Mouse (Mus musculus): ENCODE data around the gene Pygo1. TPM values are rescaled to one million over a fixed set of nuclear protein-coding genes. Genes with fewer than 3 reads are reported as not detected.

Pygo1 gene
- not detected in 2 replicates for total RNA-seq (2015; ENCODE audit: low replicate concordance)
- total RNA-seq (2017; ENCODE audit: low replicate concordance): not detected in 2 replicates

GRCm38 (mm10) chr9:72925021-72925934 lies at the start of gene Pygo1:
Pygo1 (plus strand) TSS chr9:72925645.
- ATAC-seq (replicated peaks; ENCODE audit: low FRiP score, poor library complexity, severe bottlenecking): no peak

GRCm38 (mm10) chr9:72875878-72876277 lies 49.6 kb upstream of the Pygo1 start:
- ATAC-seq (replicated peaks; ENCODE audit: low FRiP score, poor library complexity, severe bottlenecking): no peak

- no peak for ATAC-seq (replicated peaks; ENCODE audit: low FRiP score, poor library complexity, severe bottlenecking)
Measured at GRCm38 (mm10) chr9:72877905-72878304, 47.5 kb upstream of the Pygo1 start.

GRCm38 (mm10) chr9:72878656-72879055 lies 46.8 kb upstream of the Pygo1 start:
- ATAC-seq (replicated peaks; ENCODE audit: low FRiP score, poor library complexity, severe bottlenecking): no peak

GRCm38 (mm10) chr9:72879601-72880000 lies 45.8 kb upstream of the Pygo1 start:
- ATAC-seq (replicated peaks; ENCODE audit: low FRiP score, poor library complexity, severe bottlenecking): no peak

- no peak for ATAC-seq (replicated peaks; ENCODE audit: low FRiP score, poor library complexity, severe bottlenecking)
Measured at GRCm38 (mm10) chr9:72880225-72880960, 45.1 kb upstream of the Pygo1 start.

GRCm38 (mm10) chr9:72881026-72881768 lies 44.2 kb upstream of the Pygo1 start:
- ATAC-seq (replicated peaks; ENCODE audit: low FRiP score, poor library complexity, severe bottlenecking): no peak

GRCm38 (mm10) chr9:72883940-72884339 lies 41.5 kb upstream of the Pygo1 start:
- no peak; the same call in 1 of the 2 replicates for ATAC-seq (replicated peaks; ENCODE audit: low FRiP score, poor library complexity, severe bottlenecking)

- ATAC-seq (replicated peaks; ENCODE audit: low FRiP score, poor library complexity, severe bottlenecking): no peak
Measured at GRCm38 (mm10) chr9:72889777-72890176, 35.7 kb upstream of the Pygo1 start.

- no peak for ATAC-seq (replicated peaks; ENCODE audit: low FRiP score, poor library complexity, severe bottlenecking)
Measured at GRCm38 (mm10) chr9:72890499-72891085, 34.9 kb upstream of the Pygo1 start.

- no peak for ATAC-seq (replicated peaks; ENCODE audit: low FRiP score, poor library complexity, severe bottlenecking)
Measured at GRCm38 (mm10) chr9:72892761-72893160, 32.7 kb upstream of the Pygo1 start.

GRCm38 (mm10) chr9:72894796-72895352 lies 30.6 kb upstream of the Pygo1 start:
- no peak for ATAC-seq (replicated peaks; ENCODE audit: low FRiP score, poor library complexity, severe bottlenecking)

- no peak for ATAC-seq (replicated peaks; ENCODE audit: low FRiP score, poor library complexity, severe bottlenecking)
Measured at GRCm38 (mm10) chr9:72902057-72902456, 23.4 kb upstream of the Pygo1 start.

GRCm38 (mm10) chr9:72902611-72903010 lies 22.8 kb upstream of the Pygo1 start:
- ATAC-seq (replicated peaks; ENCODE audit: low FRiP score, poor library complexity, severe bottlenecking): no peak

GRCm38 (mm10) chr9:72906693-72907103 lies 18.7 kb upstream of the Pygo1 start:
- ATAC-seq (replicated peaks; ENCODE audit: low FRiP score, poor library complexity, severe bottlenecking): no peak

- ATAC-seq (replicated peaks; ENCODE audit: low FRiP score, poor library complexity, severe bottlenecking): no peak
Measured at GRCm38 (mm10) chr9:72911381-72911780, 14.1 kb upstream of the Pygo1 start.

- no peak for ATAC-seq (replicated peaks; ENCODE audit: low FRiP score, poor library complexity, severe bottlenecking)
Measured at GRCm38 (mm10) chr9:72913551-72913950, 11.9 kb upstream of the Pygo1 start.

GRCm38 (mm10) chr9:72915728-72916127 lies 9.7 kb upstream of the Pygo1 start:
- no peak for ATAC-seq (replicated peaks; ENCODE audit: low FRiP score, poor library complexity, severe bottlenecking)

- ATAC-seq (replicated peaks; ENCODE audit: low FRiP score, poor library complexity, severe bottlenecking): no peak
Measured at GRCm38 (mm10) chr9:72923068-72923467, 2.4 kb upstream of the Pygo1 start.

- no peak for ATAC-seq (replicated peaks; ENCODE audit: low FRiP score, poor library complexity, severe bottlenecking)
Measured at GRCm38 (mm10) chr9:72925935-72926258, 452 bp downstream of the Pygo1 start.
